Mouse (Mus musculus): ENCODE results near the gene Gm17657. TPM values are rescaled to one million over a fixed set of nuclear protein-coding genes. Genes with fewer than 3 reads are reported as not detected.
A peak's percentile ranks its signal among the peaks of the same experiment; 100 is the strongest.

Gene Gm17657
- polyA plus RNA-seq, 1 experiment = not detected

DNA sequence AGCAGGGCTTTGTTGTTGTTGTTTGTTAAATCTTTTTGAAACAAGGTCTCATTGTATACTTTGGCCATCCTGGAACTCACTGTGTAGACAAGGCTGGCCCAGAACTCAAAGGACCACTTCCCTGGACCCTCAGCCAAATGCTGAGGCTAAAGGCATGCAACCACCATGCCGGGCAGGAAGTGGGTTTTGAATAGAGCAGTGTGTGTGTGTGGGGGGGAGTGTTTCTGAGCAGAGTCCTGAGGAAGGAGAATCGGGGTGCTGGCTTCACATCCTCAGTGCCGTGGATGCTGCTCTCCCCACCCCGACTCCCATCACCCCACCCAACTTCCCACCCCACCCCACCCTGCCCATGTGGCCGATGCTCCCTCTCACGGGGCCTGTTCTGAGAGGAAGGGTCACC is 36.0 kb upstream of the Gm17657 start:
- Histone ChIP-seq H3K4me3 (ENCODE audit: extremely low read depth, insufficient read depth, insufficient read length) (no peak overlapping the region), H3K27me3 (ENCODE audit: control insufficient read depth, insufficient read depth, low read length) (no peaks in the 10 kb centered on the region), H3K36me3 (ENCODE audit: control insufficient read depth, insufficient read depth, low read length) (peaks cover 6% of the 10 kb centered on the region; the same call in 1 of the 2 replicates), H3K4me1 (ENCODE audit: control insufficient read depth, insufficient read depth, insufficient read length) (peaks cover 14% of the 10 kb centered on the region; the same call in 1 of the 2 replicates), H3K27ac (ENCODE audit: insufficient read depth, low read length) (no peak overlapping the region)
- no peak for TF ChIP-seq POLR2A (IDR thresholded peaks at IDR 0.05; ENCODE audit: low read depth, low read length)
- no peak for TF ChIP-seq CTCF (IDR thresholded peaks at IDR 0.05; ENCODE audit: extremely low read depth, insufficient read depth, insufficient read length, insufficient replicate concordance)
- peak in 1 of 2 experiments; percentile 31 for DNase-seq (ENCODE audit: low read depth in 1 of 2, low spot score in 2 of 2)
- WGBS = 21% methylated on average over 6 of the region's 6 CpGs

GRCm38 (mm10) chr17:29584737-29585136 is 35.3 kb upstream of the Gm17657 start:
- Histone ChIP-seq H3K27me3 (ENCODE audit: control insufficient read depth, insufficient read depth, low read length) (no peaks in the 10 kb centered on the region), H3K4me3 (ENCODE audit: extremely low read depth, insufficient read depth, insufficient read length) (no peak overlapping the region), H3K4me1 (ENCODE audit: control insufficient read depth, insufficient read depth, insufficient read length) (peaks cover 14% of the 10 kb centered on the region; the same call in 1 of the 2 replicates), H3K36me3 (ENCODE audit: control insufficient read depth, insufficient read depth, low read length) (peaks cover 6% of the 10 kb centered on the region; the same call in 1 of the 2 replicates), H3K27ac (ENCODE audit: insufficient read depth, low read length) (no peak overlapping the region)
- no peak for TF ChIP-seq CTCF (IDR thresholded peaks at IDR 0.05; ENCODE audit: extremely low read depth, insufficient read depth, insufficient read length, insufficient replicate concordance)
- TF ChIP-seq POLR2A (IDR thresholded peaks at IDR 0.05; ENCODE audit: low read depth, low read length) = no peak
- DNase-seq (ENCODE audit: low read depth in 1 of 2, low spot score in 2 of 2) = no peak
- 88% methylated on average over 3 of the region's 3 CpGs for WGBS

DNA sequence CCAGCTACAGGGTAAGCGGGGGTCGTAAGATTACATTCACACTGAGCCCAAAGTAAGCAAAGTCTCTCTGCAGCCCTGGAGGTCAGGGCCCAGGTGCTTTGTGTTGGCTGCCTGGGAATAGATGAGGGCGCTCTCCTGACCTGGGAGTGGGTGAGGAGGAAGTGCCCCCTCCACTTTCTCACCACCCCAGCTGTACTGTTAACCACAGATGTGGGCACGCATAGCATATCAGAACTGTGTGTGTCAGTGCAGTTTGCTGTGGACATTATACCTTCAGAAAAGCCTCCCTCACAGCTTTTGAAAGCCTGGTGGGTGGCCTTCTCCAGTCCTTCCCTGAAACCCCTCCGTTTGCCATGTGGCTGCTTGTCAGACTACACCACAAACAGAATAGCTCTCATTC is 34.9 kb upstream of the Gm17657 start:
- Histone ChIP-seq H3K4me3 (ENCODE audit: extremely low read depth, insufficient read depth, insufficient read length) (no peak overlapping the region), H3K27ac (ENCODE audit: insufficient read depth, low read length) (no peak overlapping the region), H3K27me3 (ENCODE audit: control insufficient read depth, insufficient read depth, low read length) (no peaks in the 10 kb centered on the region), H3K36me3 (ENCODE audit: control insufficient read depth, insufficient read depth, low read length) (peaks cover 9% of the 10 kb centered on the region; the same call in 1 of the 2 replicates), H3K4me1 (ENCODE audit: control insufficient read depth, insufficient read depth, insufficient read length) (peaks cover 14% of the 10 kb centered on the region; the same call in 1 of the 2 replicates)
- 30% methylated on average over 5 of the region's 5 CpGs for WGBS
- DNase-seq (ENCODE audit: low read depth in 1 of 2, low spot score in 2 of 2) = peak in 1 of 2 experiments; percentile 25
- no peak for TF ChIP-seq POLR2A (IDR thresholded peaks at IDR 0.05; ENCODE audit: low read depth, low read length)
- no peak for TF ChIP-seq CTCF (IDR thresholded peaks at IDR 0.05; ENCODE audit: extremely low read depth, insufficient read depth, insufficient read length, insufficient replicate concordance)

DNA sequence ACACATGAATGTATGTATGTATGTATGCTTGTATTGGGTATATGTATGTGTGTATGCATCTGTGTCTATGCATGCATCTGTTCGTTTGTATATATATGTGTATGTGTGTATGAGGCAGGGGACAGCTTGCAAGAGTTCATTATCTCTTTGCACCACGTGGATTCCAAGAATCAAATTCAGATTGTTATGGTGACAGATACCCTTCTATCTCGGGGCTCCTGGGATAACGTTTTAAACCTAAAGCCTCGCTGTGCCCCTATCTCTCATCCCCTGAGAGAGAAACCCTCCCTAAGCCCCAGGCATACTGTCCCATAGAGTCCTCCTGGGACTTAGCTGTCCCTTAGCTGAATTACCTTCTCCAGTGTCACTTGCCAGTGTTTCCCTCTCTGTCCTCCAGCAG is 34.1 kb upstream of the Gm17657 start:
- peaks cover 14% of the 10 kb centered on the region for H3K36me3 ChIP-seq (ENCODE audit: control insufficient read depth, insufficient read depth, low read length)
- WGBS = 79% methylated on average over 5 of the region's 5 CpGs
- H3K4me3 ChIP-seq (ENCODE audit: extremely low read depth, insufficient read depth, insufficient read length) = no peak overlapping the region
- no peaks in the 10 kb centered on the region for H3K27me3 ChIP-seq (ENCODE audit: control insufficient read depth, insufficient read depth, low read length)
- no peak for DNase-seq (ENCODE audit: low read depth in 1 of 2, low spot score in 2 of 2)
- H3K27ac ChIP-seq (ENCODE audit: insufficient read depth, low read length) = no peak overlapping the region
- TF ChIP-seq POLR2A (IDR thresholded peaks at IDR 0.05; ENCODE audit: low read depth, low read length) (no peak), CTCF (IDR thresholded peaks at IDR 0.05; ENCODE audit: extremely low read depth, insufficient read depth, insufficient read length, insufficient replicate concordance) (no peak)
- H3K4me1 ChIP-seq (ENCODE audit: control insufficient read depth, insufficient read depth, insufficient read length) = peaks cover 14% of the 10 kb centered on the region; the same call in 1 of the 2 replicates

DNA sequence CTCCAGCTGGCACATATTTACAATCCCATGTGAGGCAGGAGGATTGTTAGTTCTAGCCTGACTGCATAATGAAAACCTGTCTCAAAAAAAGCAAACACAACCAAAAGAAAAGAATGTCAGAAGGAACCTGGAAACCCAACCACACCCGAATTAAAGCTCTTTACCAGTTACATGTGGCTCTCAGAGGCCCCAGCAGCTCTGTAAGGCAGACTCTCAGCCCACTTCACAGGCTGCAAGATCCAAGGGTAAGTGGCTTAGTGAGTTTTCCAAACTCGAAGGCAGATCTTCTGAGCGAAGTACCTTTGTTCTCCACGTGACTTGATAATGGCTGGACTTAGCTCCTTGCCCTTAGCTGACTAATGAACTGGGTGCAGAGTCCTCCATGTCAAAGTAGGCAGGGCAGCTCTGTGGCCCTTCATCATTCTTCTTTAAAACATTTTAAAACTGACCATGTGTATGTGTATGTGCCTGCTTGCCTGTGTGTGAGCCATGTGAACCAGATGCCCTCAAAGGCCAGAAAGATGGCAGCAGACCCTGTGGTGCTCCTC is 30.2 kb upstream of the Gm17657 start:
- no peak for DNase-seq (ENCODE audit: low read depth in 1 of 2, low spot score in 2 of 2)

GRCm38 (mm10) chr17:29569831-29570230 is 20.4 kb upstream of the Gm17657 start:
- Histone ChIP-seq H3K27ac (ENCODE audit: insufficient read depth, low read length) (no peak overlapping the region), H3K36me3 (ENCODE audit: control insufficient read depth, insufficient read depth, low read length) (peaks cover 42% of the 10 kb centered on the region), H3K4me3 (ENCODE audit: extremely low read depth, insufficient read depth, insufficient read length) (no peak overlapping the region), H3K4me1 (ENCODE audit: control insufficient read depth, insufficient read depth, insufficient read length) (no peaks in the 10 kb centered on the region), H3K27me3 (ENCODE audit: control insufficient read depth, insufficient read depth, low read length) (no peaks in the 10 kb centered on the region)
- WGBS = 86% methylated on average over 6 of the region's 6 CpGs
- no peak for TF ChIP-seq CTCF (IDR thresholded peaks at IDR 0.05; ENCODE audit: extremely low read depth, insufficient read depth, insufficient read length, insufficient replicate concordance)
- TF ChIP-seq POLR2A (IDR thresholded peaks at IDR 0.05; ENCODE audit: low read depth, low read length) = no peak
- no peak for DNase-seq (ENCODE audit: low read depth in 1 of 2, low spot score in 2 of 2)

More for the DNA sequence above, 30.2 kb upstream of the Gm17657 start:
- Histone ChIP-seq H3K27ac (ENCODE audit: insufficient read depth, low read length) (no peak overlapping the region), H3K4me3 (ENCODE audit: extremely low read depth, insufficient read depth, insufficient read length) (no peak overlapping the region), H3K4me1 (ENCODE audit: control insufficient read depth, insufficient read depth, insufficient read length) (peaks cover 4% of the 10 kb centered on the region; the same call in 1 of the 2 replicates), H3K36me3 (ENCODE audit: control insufficient read depth, insufficient read depth, low read length) (peaks cover 28% of the 10 kb centered on the region), H3K27me3 (ENCODE audit: control insufficient read depth, insufficient read depth, low read length) (no peaks in the 10 kb centered on the region)
- TF ChIP-seq POLR2A (IDR thresholded peaks at IDR 0.05; ENCODE audit: low read depth, low read length) (no peak), CTCF (IDR thresholded peaks at IDR 0.05; ENCODE audit: extremely low read depth, insufficient read depth, insufficient read length, insufficient replicate concordance) (no peak)
- WGBS = 89% methylated on average over 4 of the region's 4 CpGs

DNA sequence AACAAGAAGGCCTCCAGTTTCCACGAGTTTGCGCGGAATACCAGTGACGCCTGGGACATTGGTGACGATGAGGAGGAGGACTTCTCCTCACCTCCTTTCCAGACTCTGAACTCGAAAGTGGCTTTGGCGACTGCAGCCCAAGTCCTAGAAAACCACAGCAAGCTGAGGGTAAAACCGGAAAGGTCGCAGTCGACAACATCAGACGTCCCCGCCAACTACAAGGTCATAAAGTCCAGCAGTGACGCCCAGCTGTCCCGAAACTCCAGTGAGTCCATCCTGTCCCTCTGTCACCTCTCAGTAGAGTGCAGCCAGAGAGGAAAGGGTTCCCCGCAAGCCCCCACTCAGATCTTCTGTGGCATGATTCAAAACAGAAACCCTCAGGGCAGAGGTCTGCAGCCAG is 19.0 kb upstream of the Gm17657 start:
- 92% methylated on average over 15 of the region's 15 CpGs for WGBS
- no peak overlapping the region for H3K27ac ChIP-seq (ENCODE audit: insufficient read depth, low read length)
- H3K36me3 ChIP-seq (ENCODE audit: control insufficient read depth, insufficient read depth, low read length) = peaks cover 42% of the 10 kb centered on the region
- no peak overlapping the region for H3K4me3 ChIP-seq (ENCODE audit: extremely low read depth, insufficient read depth, insufficient read length)
- H3K4me1 ChIP-seq (ENCODE audit: control insufficient read depth, insufficient read depth, insufficient read length) = no peaks in the 10 kb centered on the region
- TF ChIP-seq POLR2A (IDR thresholded peaks at IDR 0.05; ENCODE audit: low read depth, low read length) = no peak
- no peak for TF ChIP-seq CTCF (IDR thresholded peaks at IDR 0.05; ENCODE audit: extremely low read depth, insufficient read depth, insufficient read length, insufficient replicate concordance)
- no peak for DNase-seq (ENCODE audit: low read depth in 1 of 2, low spot score in 2 of 2)
- no peaks in the 10 kb centered on the region for H3K27me3 ChIP-seq (ENCODE audit: control insufficient read depth, insufficient read depth, low read length)

Measured in spleen, adult 2 months (tissue).